Mouse (Mus musculus): ENCODE data around the gene Ggta1. TPM values are rescaled to one million over a fixed set of nuclear protein-coding genes. Genes with fewer than 3 reads are reported as not detected.

Ggta1 gene
- polyA plus RNA-seq (2016; fragmentation: Nextera tagmentation; extraction: Ambion mirVana): 30.4 and 51.3 TPM in 2 replicates

- H3K36me3 ChIP-seq: peaks cover 7% of the 10 kb centered on the region; the same call in 1 of the 2 replicates
- peak within 1 kb of the TSS; percentile 79 for H3K4me3 ChIP-seq
- peaks cover 45% of the 10 kb centered on the region for H3K4me1 ChIP-seq
- H3K27ac ChIP-seq: peak within 1 kb of the TSS; percentile 94
- H3K27me3 ChIP-seq (ENCODE audit: insufficient read depth, poor library complexity, severe bottlenecking): no peaks in the 10 kb centered on the region
- H3K9me3 ChIP-seq: no peaks in the 10 kb centered on the region
- no peak for DNase-seq (ENCODE audit: low spot score)
- 24% methylated on average over 7 of the region's 7 CpGs for WGBS
Measured at GRCm38 (mm10) chr2:35462791-35463281, at the start of gene Ggta1. Gene Ggta1 (minus strand): TSS chr2:35463231.

- H3K9me3 ChIP-seq: no peaks in the 10 kb centered on the region
- no peak overlapping the region for H3K27ac ChIP-seq
- peaks cover 53% of the 10 kb centered on the region for H3K4me1 ChIP-seq
- H3K4me3 ChIP-seq: no peak overlapping the region
- no peak for DNase-seq (ENCODE audit: low spot score)
- no peaks in the 10 kb centered on the region for H3K27me3 ChIP-seq (ENCODE audit: insufficient read depth, poor library complexity, severe bottlenecking)
- no peaks in the 10 kb centered on the region for H3K36me3 ChIP-seq
- 96% methylated on average over 4 of the region's 4 CpGs for WGBS
Measured at GRCm38 (mm10) chr2:35512226-35512625, 49.2 kb upstream of the Ggta1 start.

GRCm38 (mm10) chr2:35510920-35511319, 47.9 kb upstream of the Ggta1 start:
- 41% methylated on average over 1 of the region's 1 CpGs for WGBS

GRCm38 (mm10) chr2:35509888-35510287, 46.9 kb upstream of the Ggta1 start:
- Histone ChIP-seq H3K36me3 (no peaks in the 10 kb centered on the region), H3K4me1 (peaks cover 69% of the 10 kb centered on the region), H3K9me3 (no peaks in the 10 kb centered on the region), H3K27ac (peak overlapping the region; percentile 83; the same call in 1 of the 2 replicates), H3K27me3 (ENCODE audit: insufficient read depth, poor library complexity, severe bottlenecking) (no peaks in the 10 kb centered on the region), H3K4me3 (no peak overlapping the region)
- WGBS: 29% methylated on average over 4 of the region's 4 CpGs
- DNase-seq (ENCODE audit: low spot score): no peak

More at GRCm38 (mm10) chr2:35510920-35511319, 47.9 kb upstream of the Ggta1 start:
- H3K4me3 ChIP-seq: no peak overlapping the region
- DNase-seq (ENCODE audit: low spot score): no peak
- H3K9me3 ChIP-seq: no peaks in the 10 kb centered on the region
- no peaks in the 10 kb centered on the region for H3K36me3 ChIP-seq
- H3K27me3 ChIP-seq (ENCODE audit: insufficient read depth, poor library complexity, severe bottlenecking): no peaks in the 10 kb centered on the region
- peak overlapping the region; percentile 65; the same call in 1 of the 2 replicates for H3K27ac ChIP-seq
- peaks cover 64% of the 10 kb centered on the region for H3K4me1 ChIP-seq

GRCm38 (mm10) chr2:35509343-35509667, 46.3 kb upstream of the Ggta1 start:
- Histone ChIP-seq H3K4me1 (peaks cover 73% of the 10 kb centered on the region), H3K9me3 (no peaks in the 10 kb centered on the region), H3K27ac (peak overlapping the region; percentile 83), H3K36me3 (no peaks in the 10 kb centered on the region), H3K4me3 (no peak overlapping the region), H3K27me3 (ENCODE audit: insufficient read depth, poor library complexity, severe bottlenecking) (no peaks in the 10 kb centered on the region)
- DNase-seq (ENCODE audit: low spot score): no peak
- WGBS: 3% methylated on average over 6 of the region's 6 CpGs

- 0 out of 2 replicates have a peak overlapping the region, but pooled peaks have one; percentile 3 for H3K4me3 ChIP-seq
- H3K4me1 ChIP-seq: peaks cover 73% of the 10 kb centered on the region
- H3K36me3 ChIP-seq: no peaks in the 10 kb centered on the region
- WGBS: 34% methylated on average over 10 of the region's 10 CpGs
- H3K27me3 ChIP-seq (ENCODE audit: insufficient read depth, poor library complexity, severe bottlenecking): no peaks in the 10 kb centered on the region
- no peak for DNase-seq (ENCODE audit: low spot score)
- no peaks in the 10 kb centered on the region for H3K9me3 ChIP-seq
- H3K27ac ChIP-seq: peak overlapping the region; percentile 83
Measured at GRCm38 (mm10) chr2:35508597-35509342, 45.7 kb upstream of the Ggta1 start.

GRCm38 (mm10) chr2:35507191-35507511, 44.1 kb upstream of the Ggta1 start:
- DNase-seq (ENCODE audit: low spot score): no peak
- 30% methylated on average over 9 of the region's 9 CpGs for WGBS
- Histone ChIP-seq H3K9me3 (no peaks in the 10 kb centered on the region), H3K4me3 (0 out of 2 replicates have a peak overlapping the region, but pooled peaks have one; percentile 9), H3K27ac (peak overlapping the region; percentile 83), H3K27me3 (ENCODE audit: insufficient read depth, poor library complexity, severe bottlenecking) (no peaks in the 10 kb centered on the region), H3K4me1 (peaks cover 85% of the 10 kb centered on the region), H3K36me3 (no peaks in the 10 kb centered on the region)

GRCm38 (mm10) chr2:35506311-35507190, 43.5 kb upstream of the Ggta1 start:
- 43% methylated on average over 6 of the region's 6 CpGs for WGBS
- Histone ChIP-seq H3K4me3 (0 out of 2 replicates have a peak overlapping the region, but pooled peaks have one; percentile 9), H3K36me3 (no peaks in the 10 kb centered on the region), H3K27ac (peak overlapping the region; percentile 83), H3K27me3 (ENCODE audit: insufficient read depth, poor library complexity, severe bottlenecking) (no peaks in the 10 kb centered on the region), H3K9me3 (no peaks in the 10 kb centered on the region), H3K4me1 (peaks cover 90% of the 10 kb centered on the region)
- no peak for DNase-seq (ENCODE audit: low spot score)

GRCm38 (mm10) chr2:35505519-35506286, 42.7 kb upstream of the Ggta1 start:
- Histone ChIP-seq H3K27ac (peak overlapping the region; percentile 84), H3K9me3 (no peaks in the 10 kb centered on the region), H3K4me3 (no peak overlapping the region), H3K27me3 (ENCODE audit: insufficient read depth, poor library complexity, severe bottlenecking) (no peaks in the 10 kb centered on the region), H3K36me3 (no peaks in the 10 kb centered on the region), H3K4me1 (peaks cover 86% of the 10 kb centered on the region)
- WGBS: 47% methylated on average over 6 of the region's 6 CpGs
- DNase-seq (ENCODE audit: low spot score): no peak

- Histone ChIP-seq H3K27me3 (ENCODE audit: insufficient read depth, poor library complexity, severe bottlenecking) (no peaks in the 10 kb centered on the region), H3K9me3 (no peaks in the 10 kb centered on the region), H3K4me1 (peaks cover 76% of the 10 kb centered on the region), H3K4me3 (peak overlapping the region; percentile 1; the same call in 1 of the 2 replicates), H3K27ac (peak overlapping the region; percentile 84), H3K36me3 (no peaks in the 10 kb centered on the region)
- no peak for DNase-seq (ENCODE audit: low spot score)
- WGBS: 31% methylated on average over 7 of the region's 7 CpGs
Measured at GRCm38 (mm10) chr2:35504417-35504776, 41.4 kb upstream of the Ggta1 start.

GRCm38 (mm10) chr2:35503723-35504416, 40.8 kb upstream of the Ggta1 start:
- 17% methylated on average over 8 of the region's 8 CpGs for WGBS

More at GRCm38 (mm10) chr2:35503723-35504416, 40.8 kb upstream of the Ggta1 start:
- Histone ChIP-seq H3K36me3 (no peaks in the 10 kb centered on the region), H3K27ac (peak overlapping the region; percentile 84), H3K4me3 (peak overlapping the region; percentile 1; the same call in 1 of the 2 replicates), H3K9me3 (no peaks in the 10 kb centered on the region), H3K4me1 (peaks cover 72% of the 10 kb centered on the region), H3K27me3 (ENCODE audit: insufficient read depth, poor library complexity, severe bottlenecking) (no peaks in the 10 kb centered on the region)
- DNase-seq (ENCODE audit: low spot score): peak; percentile 95

All from heart, embryonic 10.5 days (tissue).